Mouse (Mus musculus) liver, embryonic 14.5 days (tissue): ENCODE data around the gene Cbx6. TPM values are rescaled to one million over a fixed set of nuclear protein-coding genes. Genes with fewer than 3 reads are reported as not detected.

Source experiments
- ATAC-seq: fragments of 200-750 bp; cut with Nextera tagmentation; 2 replicates; pipeline ENCODE4 v1.8.0; 2017; ENCODE audit warnings: moderate number of reproducible peaks, mild to moderate bottlenecking, moderate library complexity; ENCODE audit not compliant: insufficient read depth
- DNase-seq, 3 experiments: peaks; one replicate each; pipeline ENCODE4 v3.0.0-alpha.2; 2012 to 2013; ENCODE audit warnings: low read depth in 3 of 3, low spot score in 3 of 3
- H3K27ac ChIP-seq: fragments of 300-500 bp; sonication (generic); 2 replicates; pipeline ENCODE4 v1.5.1; 2014; ENCODE audit warnings: moderate library complexity, mild to moderate bottlenecking, control low read depth, inconsistent platforms
- H3K27me3 ChIP-seq: fragments of 300-500 bp; sonication (generic); 2 replicates; pipeline ENCODE4 v1.6.1; 2014; ENCODE audit warnings: mild to moderate bottlenecking, low read length, moderate library complexity; ENCODE audit not compliant: control insufficient read depth, insufficient read depth
- H3K36me3 ChIP-seq: fragments of 300-500 bp; sonication (generic); replicated peaks from 2 replicates; pipeline ENCODE4 v1.6.1; 2014; ENCODE audit warnings: low read depth; ENCODE audit not compliant: control insufficient read depth, insufficient read depth
- H3K4me1 ChIP-seq, 2 experiments: fragments of 200-500 bp in 1 of 2; fragments of 300-500 bp in 1 of 2; sonication (generic) in 1 of 2; replicated peaks; 2 replicates each; pipeline ENCODE4 v1.6.1; 2012 to 2014; ENCODE audit warnings: antibody characterized with exemption in 1 of 2, inconsistent platforms in 1 of 2, low read length in 1 of 2; ENCODE audit not compliant: control insufficient read depth in 2 of 2, insufficient read depth in 2 of 2
- H3K4me2 ChIP-seq: fragments of 300-500 bp; sonication (generic); 2 replicates; pipeline ENCODE4 v1.6.1; 2014; ENCODE audit warnings: low read depth, mild to moderate bottlenecking, control low read depth, moderate library complexity
- H3K4me3 ChIP-seq, 2 experiments: fragments of 200-500 bp in 1 of 2; fragments of 300-500 bp in 1 of 2; sonication (generic) in 1 of 2; 2 replicates each; pipeline ENCODE4 v1.5.1; 2012 to 2014; ENCODE audit warnings: low read depth in 2 of 2, low read length in 2 of 2, mild to moderate bottlenecking in 2 of 2, control low read depth in 1 of 2, inconsistent platforms in 1 of 2, moderate library complexity in 1 of 2; ENCODE audit not compliant: insufficient read depth in 1 of 2
- H3K9ac ChIP-seq: fragments of 300-500 bp; sonication (generic); replicated peaks from 2 replicates; pipeline ENCODE4 v1.6.1; 2014; ENCODE audit warnings: mild to moderate bottlenecking, control low read depth, moderate library complexity
- H3K9me3 ChIP-seq: fragments of 300-500 bp; sonication (generic); 2 replicates; pipeline ENCODE4 v1.6.1; 2016; ENCODE audit warnings: low read length, mixed read lengths; ENCODE audit not compliant: control insufficient read depth
- CTCF ChIP-seq: IDR thresholded peaks from 2 replicates; pipeline ENCODE4 v1.5.1; 2016; ENCODE audit warnings: antibody characterized with exemption, low read depth, control low read depth
- EP300 ChIP-seq: IDR thresholded peaks from 2 replicates; pipeline ENCODE4 v1.6.1; 2016; ENCODE audit warnings: antibody characterized with exemption, low read depth
- WGBS: fragments of 180-500 bp; shearing (Covaris S2); extraction: QIAGEN DNeasy Blood & Tissue Kit; methylation state at CpG from one replicate; pipeline ENCODE4 v1.1.7; 2014; ENCODE audit not compliant: insufficient replicate concordance; 5-methylcytosine and 5-hydroxymethylcytosine counted together
- polyA plus RNA-seq, 2 experiments: library from polyadenylated mRNA; depleted of rRNA in 1 of 2; stranded (reverse) in 1 of 2; unstranded in 1 of 2; fragments of >200 nt; fragmentation: Nextera tagmentation in 1 of 2; extraction: Ambion mirVana in 1 of 2; gene quantifications; 2 replicates each; pipeline versions ENCODE4 v1.2.1 to v1.2.3; 2012 to 2014

Gene Cbx6
- polyA plus RNA-seq, 2 experiments = 2.9 to 7.2 TPM

- no peak overlapping the region for H3K4me2 ChIP-seq
- TF ChIP-seq EP300 = no peak
- TF ChIP-seq CTCF = no peak
- H3K4me1 ChIP-seq = no peaks in the 10 kb centered on the region
- H3K4me3 ChIP-seq = no peak overlapping the region
- H3K27ac ChIP-seq = no peak overlapping the region
- H3K9me3 ChIP-seq = no peaks in the 10 kb centered on the region
- peaks cover 15% of the 10 kb centered on the region for H3K27me3 ChIP-seq
- 42% methylated on average over 4 of the region's 4 CpGs for WGBS
- no peak for ATAC-seq
- no peak overlapping the region for H3K9ac ChIP-seq
- no peaks in the 10 kb centered on the region for H3K36me3 ChIP-seq
- no peak for DNase-seq
Measured at GRCm38 (mm10) chr15:79810997-79811396, 23.5 kb downstream of the Cbx6 start.

DNA sequence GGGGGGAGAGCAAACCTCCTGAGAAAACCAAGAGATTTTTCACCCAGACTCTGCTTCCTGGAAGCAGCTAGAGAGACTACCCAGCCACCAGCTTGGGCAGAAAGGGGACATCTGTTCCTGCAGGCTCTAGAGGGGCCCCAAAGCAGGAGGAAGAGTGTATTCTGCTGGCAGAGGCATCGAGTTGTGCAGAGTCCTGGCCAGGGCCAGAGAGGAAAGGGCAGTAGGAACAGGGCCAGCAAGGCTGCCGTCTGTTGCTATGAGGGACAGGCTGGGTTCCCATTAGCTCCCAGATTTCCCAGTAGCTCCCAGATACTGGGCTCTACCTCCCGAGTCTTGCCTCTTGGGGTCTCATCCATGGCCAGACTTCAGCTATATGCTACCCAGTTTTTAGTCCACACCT lies 24.4 kb downstream of the Cbx6 start:
- H3K27me3 ChIP-seq = peaks cover 24% of the 10 kb centered on the region
- H3K4me2 ChIP-seq = no peak overlapping the region
- H3K36me3 ChIP-seq = no peaks in the 10 kb centered on the region
- H3K9ac ChIP-seq = no peak overlapping the region
- no peaks in the 10 kb centered on the region for H3K4me1 ChIP-seq
- no peaks in the 10 kb centered on the region for H3K9me3 ChIP-seq
- DNase-seq (no peak), ATAC-seq (no peak)
- TF ChIP-seq CTCF = no peak
- TF ChIP-seq EP300 = no peak
- 34% methylated on average over 3 of the region's 3 CpGs for WGBS
- H3K27ac ChIP-seq = no peak overlapping the region
- no peak overlapping the region for H3K4me3 ChIP-seq

DNA sequence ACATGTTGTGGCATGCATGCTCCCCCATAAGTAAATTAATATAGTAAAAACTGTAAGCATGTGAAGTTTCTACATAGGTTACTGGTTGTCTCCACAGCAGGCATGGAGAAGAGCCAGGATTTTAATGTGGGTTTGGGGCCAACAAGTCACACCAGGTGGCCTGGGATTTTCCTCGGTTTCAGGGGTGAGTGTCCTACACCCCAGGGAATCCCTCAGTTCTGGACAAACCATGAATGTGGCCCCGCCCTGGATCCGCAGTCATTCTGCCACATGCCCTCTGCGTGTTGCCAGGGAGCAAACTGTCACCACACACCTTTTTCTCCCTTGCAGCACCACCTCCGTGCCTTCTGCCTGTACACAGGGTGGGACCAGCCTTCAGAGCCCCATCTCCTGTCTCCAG lies 25.8 kb downstream of the Cbx6 start:
- H3K9ac ChIP-seq = no peak overlapping the region
- WGBS = 36% methylated on average over 5 of the region's 5 CpGs
- DNase-seq = no peak
- no peak for ATAC-seq
- H3K4me2 ChIP-seq = no peak overlapping the region
- TF ChIP-seq EP300 = no peak
- TF ChIP-seq CTCF = no peak
- no peaks in the 10 kb centered on the region for H3K9me3 ChIP-seq
- H3K4me1 ChIP-seq = no peaks in the 10 kb centered on the region
- no peak overlapping the region for H3K27ac ChIP-seq
- H3K27me3 ChIP-seq = peaks cover 38% of the 10 kb centered on the region
- no peaks in the 10 kb centered on the region for H3K36me3 ChIP-seq
- H3K4me3 ChIP-seq = no peak overlapping the region

DNA sequence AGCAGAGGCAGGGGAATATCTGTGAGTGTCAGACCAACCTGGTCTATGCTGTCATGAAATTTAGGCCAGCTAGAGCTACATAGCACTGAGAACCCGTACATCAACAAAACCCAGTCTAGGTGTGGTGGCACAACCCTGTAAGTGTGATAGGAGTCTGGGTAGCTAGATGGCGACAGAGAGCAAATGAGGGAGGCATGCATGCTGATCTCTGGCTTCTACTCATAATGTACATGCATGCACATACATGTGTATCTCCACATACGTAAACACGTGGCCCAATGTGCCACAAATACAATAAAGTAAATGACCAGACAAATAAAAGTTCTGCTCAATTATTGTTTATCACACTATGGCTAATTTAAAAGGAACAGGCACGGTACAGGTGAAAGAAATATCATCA lies 26.4 kb downstream of the Cbx6 start:
- Histone ChIP-seq H3K4me3 (no peak overlapping the region), H3K27ac (no peak overlapping the region), H3K4me1 (no peaks in the 10 kb centered on the region), H3K9me3 (no peaks in the 10 kb centered on the region), H3K36me3 (no peaks in the 10 kb centered on the region), H3K27me3 (peaks cover 43% of the 10 kb centered on the region), H3K4me2 (no peak overlapping the region), H3K9ac (no peak overlapping the region)
- DNase-seq = peak in 1 of 3 experiments; percentile 23
- 21% methylated on average over 5 of the region's 5 CpGs for WGBS
- ATAC-seq = no peak
- TF ChIP-seq EP300 (no peak), CTCF (peak; percentile 76)

GRCm38 (mm10) chr15:79807050-79807449 lies 27.4 kb downstream of the Cbx6 start:
- 32% methylated on average over 1 of the region's 1 CpGs for WGBS
- no peak overlapping the region for H3K4me2 ChIP-seq
- H3K27ac ChIP-seq = no peak overlapping the region
- H3K4me3 ChIP-seq = no peak overlapping the region
- ATAC-seq (no peak), DNase-seq (no peak)
- H3K27me3 ChIP-seq = peaks cover 52% of the 10 kb centered on the region
- TF ChIP-seq EP300 (no peak), CTCF (no peak)
- no peaks in the 10 kb centered on the region for H3K36me3 ChIP-seq
- H3K4me1 ChIP-seq = no peaks in the 10 kb centered on the region
- no peak overlapping the region for H3K9ac ChIP-seq
- no peaks in the 10 kb centered on the region for H3K9me3 ChIP-seq

DNA sequence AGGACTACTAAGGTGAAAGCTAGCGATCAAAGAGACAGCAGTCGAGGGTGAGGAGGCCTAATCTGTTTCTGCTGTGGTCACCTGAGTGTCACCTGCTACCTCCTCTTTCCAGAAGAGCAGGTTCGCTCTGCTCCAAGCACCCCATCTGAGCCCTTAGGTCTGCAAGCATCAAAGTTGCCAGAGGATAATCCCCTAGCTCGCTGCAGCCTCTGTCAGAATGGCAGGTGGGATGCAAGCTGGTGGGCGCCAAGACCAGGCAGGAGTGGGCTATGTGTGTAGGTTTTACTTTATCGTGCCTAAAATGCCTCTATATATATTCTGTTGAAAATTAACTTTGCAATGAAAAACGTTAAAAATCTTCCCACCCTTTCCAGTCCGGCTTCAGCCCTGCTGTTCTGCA lies 29.2 kb downstream of the Cbx6 start:
- H3K27ac ChIP-seq = no peak overlapping the region
- peaks cover 53% of the 10 kb centered on the region for H3K27me3 ChIP-seq
- WGBS = 25% methylated on average over 8 of the region's 8 CpGs
- H3K4me3 ChIP-seq = no peak overlapping the region
- DNase-seq = no peak
- no peaks in the 10 kb centered on the region for H3K36me3 ChIP-seq
- no peaks in the 10 kb centered on the region for H3K4me1 ChIP-seq
- no peak for TF ChIP-seq EP300
- TF ChIP-seq CTCF = no peak
- no peak overlapping the region for H3K4me2 ChIP-seq
- H3K9me3 ChIP-seq = no peaks in the 10 kb centered on the region
- no peak overlapping the region for H3K9ac ChIP-seq
- ATAC-seq = no peak
